Mouse (Mus musculus) kidney, postnatal 10 days (tissue): ENCODE measurements around the gene Rgs14.
A peak's percentile ranks its signal among the peaks of the same experiment; 100 is the strongest.

Experiments used
- DNase-seq: peaks from one replicate; pipeline ENCODE4 v3.0.0; 2021; ENCODE audit warnings: mixed read lengths

Gene Rgs14

DNA sequence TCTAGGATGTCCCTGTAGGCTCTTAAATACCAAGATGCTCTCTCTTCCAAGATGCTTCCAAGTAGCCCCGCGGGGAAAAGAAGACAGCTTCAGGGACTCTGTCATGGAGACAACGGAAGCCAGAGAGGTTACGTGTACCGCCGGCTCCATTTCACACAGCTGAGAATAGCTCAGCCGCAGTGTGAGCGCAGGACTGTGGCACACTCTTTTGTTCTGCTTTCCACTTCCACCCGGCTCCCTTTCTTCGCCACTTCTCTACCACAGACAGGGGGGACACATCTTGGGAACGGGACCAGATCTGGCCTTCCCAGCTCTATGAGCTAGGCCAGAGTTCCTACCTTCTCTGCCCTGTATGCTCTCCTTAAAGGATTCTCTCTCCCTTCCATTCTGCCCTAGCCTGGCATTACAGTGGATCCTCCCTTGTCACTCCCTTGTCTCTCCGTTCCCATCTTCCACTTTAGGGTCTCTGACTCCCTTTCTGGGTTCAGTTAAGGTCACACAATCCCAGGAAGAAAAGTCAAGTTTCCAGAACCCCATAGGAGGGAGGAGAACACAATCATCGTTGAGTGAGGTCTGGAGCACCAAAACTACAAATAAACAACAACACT is 36.4 kb downstream of the Rgs14 start:
- DNase-seq, result no peak

- DNase-seq, result no peak
These were observed 37.8 kb downstream of the Rgs14 start for GRCm38 (mm10) chr13:55407341-55407740.

- no peak for DNase-seq
These were observed 39.1 kb downstream of the Rgs14 start for GRCm38 (mm10) chr13:55408546-55409120.

DNA sequence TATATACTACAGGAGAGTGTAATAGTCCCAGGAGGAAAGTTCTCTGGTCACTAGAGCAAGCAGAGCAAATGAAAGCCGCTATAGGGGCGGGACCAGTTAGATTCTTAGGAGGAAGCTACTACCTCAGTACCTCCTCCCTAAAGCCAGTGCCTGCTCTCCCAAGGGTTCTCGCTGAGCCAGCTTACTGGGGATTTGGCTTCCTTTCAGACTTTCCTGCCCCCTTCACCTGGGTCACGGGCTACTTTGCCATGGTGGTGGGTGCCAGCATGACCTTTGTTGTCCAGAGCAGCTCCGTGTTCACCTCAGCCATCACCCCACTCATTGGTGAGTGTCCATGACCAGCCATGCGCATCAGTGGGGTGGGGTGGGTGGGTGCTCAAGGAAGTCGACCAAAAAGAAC is 42.3 kb downstream of the Rgs14 start:
- DNase-seq, result no peak

DNA sequence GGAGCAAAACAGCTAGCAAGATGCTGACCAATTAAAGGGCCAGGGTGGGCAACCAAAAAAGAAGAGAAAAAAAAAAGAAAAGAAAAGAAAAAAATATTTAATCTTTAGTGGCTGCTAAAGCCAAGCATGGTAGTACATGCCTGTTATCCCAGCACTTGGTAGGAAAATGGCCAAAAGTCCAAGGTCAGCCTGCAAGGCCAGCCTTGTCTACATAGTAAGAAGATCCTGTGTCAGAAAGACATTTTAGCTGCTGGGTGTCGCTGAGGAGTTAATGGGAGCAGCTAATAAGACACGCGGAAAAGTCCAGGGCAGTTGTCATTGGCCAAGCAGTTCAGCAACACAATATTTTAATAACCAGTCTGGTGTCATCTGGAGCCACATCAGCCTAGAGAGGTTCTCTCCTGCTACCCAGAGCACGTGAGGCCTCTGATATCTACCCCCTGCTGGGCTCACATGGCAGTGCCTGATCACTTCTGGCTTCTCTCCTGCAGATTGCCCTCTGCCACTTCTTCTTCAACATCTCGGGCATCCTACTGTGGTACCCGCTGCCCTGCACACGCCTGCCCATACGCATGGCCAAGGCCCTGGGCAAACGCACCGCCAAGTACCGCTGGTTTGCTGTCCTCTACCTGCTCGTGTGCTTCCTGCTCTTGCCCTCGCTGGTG is 43.2 kb downstream of the Rgs14 start:
- no peak for DNase-seq

- no peak for DNase-seq
These were observed 43.8 kb downstream of the Rgs14 start for GRCm38 (mm10) chr13:55413333-55413732.

DNA sequence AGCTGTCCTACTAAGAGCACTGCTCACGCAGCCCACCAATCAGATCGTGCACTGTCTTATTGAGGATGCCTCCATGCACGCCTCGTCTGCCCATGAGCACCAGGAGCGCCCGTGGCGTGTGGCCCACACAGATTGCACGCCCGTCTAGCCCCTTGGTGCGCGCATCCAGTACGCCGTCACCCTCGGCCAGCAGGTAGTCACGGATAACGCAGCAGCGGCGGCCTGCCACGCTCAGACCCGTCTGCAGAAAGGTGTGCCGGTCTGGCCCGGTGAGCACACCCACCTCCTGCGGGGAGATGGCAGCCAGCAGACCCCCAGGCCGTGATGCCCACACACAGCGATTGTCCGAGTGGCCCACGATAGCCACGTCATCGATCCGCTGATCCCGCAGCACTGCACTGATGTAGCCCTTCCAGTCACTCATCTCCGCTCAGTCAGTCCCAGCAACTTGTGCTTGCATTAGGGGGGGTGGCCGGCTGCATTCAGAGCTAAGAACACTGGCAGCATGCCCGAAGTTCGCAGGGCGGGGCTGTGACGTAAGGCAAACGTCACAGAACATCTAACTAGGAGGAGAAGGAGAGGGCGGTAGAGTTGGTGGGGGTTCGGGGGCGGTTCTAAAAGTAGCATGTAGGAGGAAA is 45.3 kb downstream of the Rgs14 start, which contains the start of gene Pfn3:
Gene Pfn3 (minus strand): TSS at position 490 of the 638 bp plus-strand sequence.
- DNase-seq, result peak; percentile 90

- DNase-seq, result peak; percentile 92
These were observed 48.5 kb downstream of the Rgs14 start for GRCm38 (mm10) chr13:55418004-55418403.

DNA sequence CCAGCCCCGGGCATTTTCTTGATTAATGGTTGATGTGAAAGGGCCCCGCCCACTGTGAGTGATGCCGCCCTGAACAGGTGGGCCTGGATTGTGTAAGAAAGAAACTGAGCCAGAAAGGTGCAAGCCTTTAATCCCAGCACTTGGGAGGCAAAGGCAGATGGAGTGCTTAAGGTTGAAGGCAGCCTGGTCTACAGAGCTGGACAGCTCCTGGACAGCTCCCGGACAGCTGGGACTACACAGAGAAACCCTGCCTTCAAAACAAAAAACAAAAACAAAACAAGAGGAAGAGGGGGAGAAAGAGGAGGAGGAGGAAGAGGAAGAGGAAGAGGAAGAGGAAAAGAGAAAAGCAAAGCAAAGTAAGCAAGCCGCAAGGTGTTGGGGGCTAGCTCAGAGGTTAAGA is 49.6 kb downstream of the Rgs14 start:
- DNase-seq, result peak; percentile 43

DNA sequence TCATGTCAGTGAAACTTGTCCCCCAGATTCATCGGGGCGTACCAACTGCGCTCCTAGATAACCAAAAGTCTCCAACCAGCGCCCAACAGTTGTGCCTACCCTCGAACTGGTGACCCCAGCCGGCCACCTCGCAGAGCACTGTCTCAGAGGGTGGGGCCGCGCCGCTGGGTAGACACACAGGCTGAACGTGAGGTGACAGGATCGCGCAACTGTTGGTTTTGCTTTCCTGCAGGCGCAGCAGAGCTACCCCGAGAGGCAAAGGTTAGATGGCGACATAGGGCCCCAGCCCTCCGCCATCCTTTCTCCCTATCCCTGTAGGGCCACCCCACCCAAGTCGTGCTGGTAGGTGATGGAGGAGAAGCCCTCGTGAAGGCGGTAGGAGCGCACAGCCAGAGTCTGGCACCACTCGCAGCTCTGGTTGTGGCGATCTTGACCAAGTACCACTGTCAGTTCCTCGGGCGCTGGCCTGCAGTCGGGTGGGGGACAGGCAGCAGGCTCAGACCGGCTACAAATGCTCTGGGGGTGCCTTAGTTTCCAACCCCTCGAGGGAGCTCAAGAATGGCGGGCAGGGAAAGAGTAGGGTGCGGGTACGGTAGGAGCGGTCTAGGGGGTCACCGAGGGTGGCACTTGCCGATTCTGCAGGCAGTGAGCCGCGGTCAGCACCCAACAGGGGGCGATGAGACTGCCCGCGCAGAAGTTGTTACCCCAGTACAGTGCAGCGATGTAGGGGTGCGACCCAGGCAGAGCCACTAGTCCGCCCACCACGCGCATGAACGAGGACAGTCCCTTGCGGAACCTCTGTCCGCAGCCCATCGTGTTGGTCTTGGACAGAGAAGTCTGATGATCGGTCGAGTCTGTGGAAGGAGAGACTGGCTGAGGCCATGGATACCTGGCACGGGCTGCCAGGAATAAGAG is 50.7 kb downstream of the Rgs14 start:
- DNase-seq, result no peak

- DNase-seq, result peak; percentile 82
These were observed 51.6 kb downstream of the Rgs14 start for GRCm38 (mm10) chr13:55420933-55421800.

- DNase-seq, result peak; percentile 2
These were observed 57.1 kb downstream of the Rgs14 start, which contains the start of gene F12 for GRCm38 (mm10) chr13:55426613-55427012. F12 (minus strand) TSS chr13:55426793.

DNA sequence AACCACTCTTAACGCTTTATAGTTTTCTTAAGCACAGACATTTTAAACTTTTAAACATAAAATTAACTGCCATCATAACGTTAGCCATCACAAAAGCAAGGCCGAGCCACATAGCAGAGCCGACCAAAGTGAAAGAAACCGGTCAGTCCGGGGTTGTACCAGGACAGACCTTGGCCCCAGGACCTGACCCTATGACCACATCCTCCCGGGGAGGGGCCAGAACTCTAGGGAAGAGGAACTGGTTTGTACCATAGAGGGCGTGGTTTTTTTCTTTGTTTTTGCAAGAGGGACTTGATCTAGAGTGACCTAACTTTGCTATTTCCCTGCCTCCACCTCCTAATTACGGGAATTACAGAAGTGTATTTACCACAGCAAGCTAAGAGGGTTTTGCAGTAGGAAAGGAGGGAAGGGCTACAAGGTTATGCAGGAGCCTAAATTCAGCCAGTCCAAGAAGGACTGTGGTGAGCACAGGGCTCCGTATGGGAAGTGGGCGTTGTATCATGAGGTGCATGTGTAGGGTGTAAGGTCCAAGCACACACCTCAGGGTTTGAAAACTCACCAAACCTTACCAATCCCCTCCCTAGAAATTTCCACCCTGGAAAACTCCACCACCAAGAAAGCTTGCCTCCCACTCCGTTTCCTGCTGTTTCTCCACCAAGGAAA is 59.8 kb downstream of the Rgs14 start:
- DNase-seq, result peak; percentile 71

GRCm38 (mm10) chr13:55430566-55430965 is 61.0 kb downstream of the Rgs14 start:
- peak; percentile 3 for DNase-seq

DNA sequence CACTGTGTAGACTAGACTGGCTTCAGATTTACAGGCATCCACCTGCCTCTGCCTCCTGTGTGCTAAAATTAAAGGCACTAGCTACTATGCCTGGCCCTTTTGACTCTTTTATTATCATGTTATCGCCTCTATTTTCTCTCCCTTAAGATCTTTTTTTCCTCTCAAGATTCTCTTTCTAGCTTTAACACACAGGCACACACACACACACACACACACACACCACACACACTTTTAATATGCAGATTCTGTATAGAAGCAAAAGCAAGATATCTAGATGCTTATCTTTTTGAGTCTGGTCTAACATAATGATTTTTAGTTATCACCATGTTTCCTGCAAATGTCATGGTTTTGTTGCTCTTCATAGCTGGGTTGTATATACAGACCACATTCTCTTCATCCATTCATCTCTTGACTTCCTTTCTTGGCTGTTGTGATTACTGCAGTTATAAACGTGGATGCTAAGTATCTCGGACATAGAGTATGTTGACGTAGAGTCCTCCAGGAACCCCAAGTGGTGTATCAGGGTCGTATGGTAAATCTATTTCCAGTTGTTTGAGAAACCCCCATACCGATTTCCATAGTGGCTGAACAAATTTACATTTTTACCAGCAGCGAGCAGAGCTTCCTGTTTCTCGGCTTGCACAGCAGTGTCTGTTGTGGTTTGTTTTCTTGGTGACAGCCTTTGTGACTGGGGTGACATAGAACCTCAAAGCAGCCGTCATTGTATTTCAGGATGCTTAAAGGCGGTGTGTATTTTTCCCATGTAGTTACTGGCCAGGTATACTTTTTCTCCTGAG is 62.6 kb downstream of the Rgs14 start:
- DNase-seq, result peak; percentile 2
